Mouse (Mus musculus) limb, embryonic 10.5 days (tissue): ENCODE measurements around the gene Nhlrc1. TPM values are rescaled to one million over a fixed set of nuclear protein-coding genes. Genes with fewer than 3 reads are reported as not detected.

Experiments used
- polyA plus RNA-seq: library from polyadenylated mRNA; unstranded; fragments of >200 nt; fragmentation: Nextera tagmentation; extraction: Ambion mirVana; gene quantifications from 2 replicates; pipeline ENCODE4 v1.2.1, GENCODE M21; 2016

Nhlrc1 gene
- polyA plus RNA-seq, 1 experiment from 2014 or later: 2.3 TPM

Other genes starting within 250 kb of the Nhlrc1 start
- gene Kif13a, start 85.0 kb downstream of the Nhlrc1 start, polyA plus RNA-seq: 13.5 and 13.6 TPM in 2 replicates
- 8.6 and 11.2 TPM in 2 replicates for gene Kdm1b, start 28.6 kb upstream of the Nhlrc1 start, polyA plus RNA-seq
- gene Tpmt, start 29.9 kb upstream of the Nhlrc1 start, polyA plus RNA-seq: 24.9 and 30.9 TPM in 2 replicates
- gene Dek, start 91.4 kb upstream of the Nhlrc1 start, polyA plus RNA-seq: 299 and 332 TPM in 2 replicates
- 0.45 and 0.61 TPM in 2 replicates for gene Rnf144b, start 107.8 kb upstream of the Nhlrc1 start, polyA plus RNA-seq